ENCODE assay signal across 8 mouse cellular contexts in genomic region chr16:13986197-13986573, GRCm38 (mm10). TPM values are rescaled to one million over a fixed set of nuclear protein-coding genes. Genes with fewer than 3 reads are reported as not detected.
DNase-seq lines count a peak whose midpoint lies in the region; ATAC-seq and TF ChIP-seq lines count a peak whose summit lies in the region.

No protein-coding gene starts in this region.

- peaks cover 8% of the 10 kb centered on the region; the same call in 1 of the 2 replicates for H3K4me1 ChIP-seq in heart, embryonic 15.5 days (replicated peaks)
- peaks cover 4 to 5% of the 10 kb centered on the region in 2 experiments; a peak in 2 of 4 replicates for H3K4me1 ChIP-seq in ES-E14 (ENCODE audit: control insufficient read depth in 2 of 2, insufficient read depth in 2 of 2, low read length in 2 of 2, poor library complexity in 1 of 2)
- peaks cover 21% of the 10 kb centered on the region for H3K4me1 ChIP-seq in forebrain, embryonic 15.5 days
- H3K4me1 ChIP-seq in liver, embryonic 13.5 days (replicated peaks), result 0 out of 2 replicates have a peak, but pooled peaks cover 3% of the 10 kb centered on the region

- no peak for ATAC-seq in heart, embryonic 15.5 days (replicated peaks; ENCODE audit: insufficient number of reproducible peaks, insufficient read depth, low FRiP score, low read depth)
- ATAC-seq in forebrain, embryonic 15.5 days (replicated peaks), result peak; percentile 70
- no peak for ATAC-seq in liver, embryonic 13.5 days (ENCODE audit: low read depth)
- ATAC-seq in inflammation-experienced regulatory T-cells, adult 6 months, result no peak

- H3K9ac ChIP-seq in heart, embryonic 15.5 days, result no peak overlapping the region
- H3K9ac ChIP-seq in ES-E14 (ENCODE audit: insufficient read depth, low read depth, low read length, poor library complexity, severe bottlenecking), result peak overlapping the region; percentile 79; the same call in 1 of the 2 replicates
- H3K9ac ChIP-seq in forebrain, embryonic 15.5 days (replicated peaks), result peak overlapping the region; percentile 90
- no peak overlapping the region for H3K9ac ChIP-seq in liver, embryonic 13.5 days

- peak overlapping the region; percentile 47 for H3K4me3 ChIP-seq in heart, embryonic 15.5 days
- H3K4me3 ChIP-seq in ES-E14 (ENCODE audit: insufficient read depth in 1 of 2, low read depth in 1 of 2, low read length in 2 of 2, poor library complexity in 1 of 2, severe bottlenecking in 1 of 2), result peak overlapping the region; percentile 74 to 75; a peak in 3 of 4 replicates
- peak overlapping the region; percentile 76 for H3K4me3 ChIP-seq in forebrain, embryonic 15.5 days
- H3K4me3 ChIP-seq in liver, embryonic 13.5 days (replicated peaks), result no peak overlapping the region

- H3K9me3 ChIP-seq in heart, embryonic 15.5 days (replicated peaks), result no peaks in the 10 kb centered on the region
- H3K9me3 ChIP-seq in ES-E14 (ENCODE audit: control insufficient read depth, insufficient read depth, low read depth, low read length), result peaks cover 8% of the 10 kb centered on the region
- no peaks in the 10 kb centered on the region for H3K9me3 ChIP-seq in forebrain, embryonic 15.5 days
- no peaks in the 10 kb centered on the region for H3K9me3 ChIP-seq in liver, embryonic 13.5 days (replicated peaks)

- 68% methylated on average over 3 of the region's 3 CpGs for WGBS in heart, embryonic 15.5 days
- 34% methylated on average over 3 of the region's 3 CpGs for WGBS in forebrain, embryonic 15.5 days
- 52% methylated on average over 3 of the region's 3 CpGs for WGBS in liver, embryonic 13.5 days (ENCODE audit: insufficient replicate concordance)

- H3K27me3 ChIP-seq in heart, embryonic 15.5 days, result peaks cover 17% of the 10 kb centered on the region
- H3K27me3 ChIP-seq in forebrain, embryonic 15.5 days, result no peaks in the 10 kb centered on the region
- H3K27me3 ChIP-seq in liver, embryonic 13.5 days, result peaks cover 13% of the 10 kb centered on the region

- H3K27ac ChIP-seq in heart, embryonic 15.5 days, result no peak overlapping the region
- H3K27ac ChIP-seq in ES-E14 (ENCODE audit: insufficient read depth, low read depth, low read length, poor library complexity, severe bottlenecking), result no peak overlapping the region
- peak overlapping the region; percentile 95 for H3K27ac ChIP-seq in forebrain, embryonic 15.5 days (replicated peaks)
- H3K27ac ChIP-seq in liver, embryonic 13.5 days, result no peak overlapping the region

- in situ Hi-C loops in ES-E14 (cut with MboI; ENCODE audit: low sequenced_read_pairs in 2 of 2, unreplicated experiment in 2 of 2), result no loop called here

- intact Hi-C loops in heart, postnatal 10 days (cut with DNase I), result no loop called here

- no peak for DNase-seq in heart, postnatal 10 days
- DNase-seq in ES-E14 (ENCODE audit: low read depth, low spot score), result no peak
- no peak for DNase-seq in liver, embryonic 13.5 days
- no peak for DNase-seq in yolk sac, embryonic 10.5 days (ENCODE audit: low spot score)
- no peak for DNase-seq in embryo, embryonic 10 days (ENCODE audit: low spot score)

- peak overlapping the region; percentile 85 for H3K4me2 ChIP-seq in heart, embryonic 15.5 days
- H3K4me2 ChIP-seq in forebrain, embryonic 15.5 days (replicated peaks), result peak overlapping the region; percentile 54
- H3K4me2 ChIP-seq in liver, embryonic 13.5 days, result peak overlapping the region; percentile 62

- no peaks in the 10 kb centered on the region for H3K36me3 ChIP-seq in heart, embryonic 15.5 days
- peaks cover 4% of the 10 kb centered on the region; the same call in 1 of the 2 replicates for H3K36me3 ChIP-seq in ES-E14 (ENCODE audit: control insufficient read depth, insufficient read depth, low read length, poor library complexity, severe bottlenecking)
- no peaks in the 10 kb centered on the region for H3K36me3 ChIP-seq in forebrain, embryonic 15.5 days
- H3K36me3 ChIP-seq in liver, embryonic 13.5 days, result no peaks in the 10 kb centered on the region

TF ChIP-seq in ES-E14, 5 proteins besides CTCF, POLR2A, EP300 and RAD21:
- no peak for TF ChIP-seq ZC3H11A (IDR thresholded peaks at IDR 0.05; ENCODE audit: borderline replicate concordance, low read depth, low read length)
- TF ChIP-seq HCFC1 (IDR thresholded peaks at IDR 0.05; ENCODE audit: borderline replicate concordance, insufficient read depth, low read length), result no peak
- no peak for TF ChIP-seq ZNF384 (IDR thresholded peaks at IDR 0.05; ENCODE audit: low read depth, low read length)
- TF ChIP-seq CHD2 (IDR thresholded peaks at IDR 0.05; ENCODE audit: low read depth, low read length), result no peak

RNA-seq across cellular contexts. Expression of gene 2900011O08Rik, which starts 0.2 kb away (rescaled TPM):
- 0.79 and 1.2 TPM in 2 replicates for polyA plus RNA-seq in heart, embryonic 15.5 days (2015; fragmentation: Nextera tagmentation; extraction: Ambion mirVana)
- not detected for total RNA-seq in heart, postnatal 10 days (2021)
- 10.2 and 19.1 TPM in 2 replicates for total RNA-seq in ES-E14 (2012; rRNA removed)
- 126 and 130 TPM in 2 replicates for polyA plus RNA-seq in forebrain, embryonic 15.5 days (2015; fragmentation: Nextera tagmentation; extraction: Ambion mirVana)
- polyA plus RNA-seq in liver, embryonic 13.5 days (2015; fragmentation: Nextera tagmentation; extraction: Ambion mirVana), result 0.10 and 0.15 TPM in 2 replicates
- polyA plus RNA-seq in inflammation-experienced regulatory T-cells, adult 6 months (2017; shearing (Covaris generic)), result 1 to 10 TPM in 1 of 3 experiments, under 1 TPM in 1, not detected in 1; 0.23 to 1.2 TPM

RNA-seq across cellular contexts. Expression of gene Ifitm7, which starts 0.5 kb away (rescaled TPM):
- not detected in 2 replicates for polyA plus RNA-seq in heart, embryonic 15.5 days (2015; fragmentation: Nextera tagmentation; extraction: Ambion mirVana)
- not detected for total RNA-seq in heart, postnatal 10 days (2021)
- total RNA-seq in ES-E14 (2012; rRNA removed), result 7.2 and 11.4 TPM in 2 replicates
- 0.26 and 0.80 TPM in 2 replicates for polyA plus RNA-seq in forebrain, embryonic 15.5 days (2015; fragmentation: Nextera tagmentation; extraction: Ambion mirVana)
- polyA plus RNA-seq in liver, embryonic 13.5 days (2015; fragmentation: Nextera tagmentation; extraction: Ambion mirVana), result not detected in 2 replicates
- under 1 TPM in 1 of 3 experiments, not detected in 2; 0.19 TPM for polyA plus RNA-seq in inflammation-experienced regulatory T-cells, adult 6 months (2017; shearing (Covaris generic))

Comparison
In these comparisons a context has a peak if more than half of its experiments do, and no peak if none do; other contexts are left out.
1. H3K9ac ChIP-seq: peak in ES-E14 (single experiment) and forebrain, embryonic 15.5 days (single experiment); none in heart, embryonic 15.5 days (single experiment) and liver, embryonic 13.5 days (single experiment).
2. RNA of gene 2900011O08Rik, which starts 0.2 kb away (polyA plus RNA-seq): 126 to 130 TPM in forebrain, embryonic 15.5 days; 0.79 to 1.2 TPM in heart, embryonic 15.5 days, 0.23 to 1.2 TPM in inflammation-experienced regulatory T-cells, adult 6 months and 0.10 to 0.15 TPM in liver, embryonic 13.5 days; every median in the first group is over 10 times any median in the second.
3. Peak in every context shown above with its lines, with median percentiles within 50 percentile points of each other: H3K4me2 ChIP-seq.